Mouse (Mus musculus) cortical plate, adult 2 months (tissue): ENCODE measurements around the gene Ptch2. TPM values are rescaled to one million over a fixed set of nuclear protein-coding genes. Genes with fewer than 3 reads are reported as not detected.

ENCODE experiments used
- H3K27ac ChIP-seq: fragments of 200-500 bp; 2 replicates; pipeline ENCODE4 v1.5.1; 2012; ENCODE audit warnings: low read length, control low read depth, inconsistent platforms; ENCODE audit not compliant: insufficient read depth
- H3K4me1 ChIP-seq: fragments of 200-500 bp; 2 replicates; pipeline ENCODE4 v1.6.1; 2011; ENCODE audit warnings: low read length; ENCODE audit not compliant: control insufficient read depth, insufficient read depth
- H3K4me3 ChIP-seq: fragments of 200-500 bp; 2 replicates; pipeline ENCODE4 v1.5.1; 2011; ENCODE audit warnings: mild to moderate bottlenecking, low read length, control low read depth; ENCODE audit not compliant: insufficient read depth
- CTCF ChIP-seq: fragments of 200-500 bp; IDR thresholded peaks from 2 replicates; pipeline ENCODE4 v1.5.1; 2011; ENCODE audit warnings: mild to moderate bottlenecking, control low read depth, low read length; ENCODE audit not compliant: insufficient read depth; ENCODE audit errors: extremely low read depth
- POLR2A ChIP-seq: fragments of 200-500 bp; IDR thresholded peaks from 2 replicates; pipeline ENCODE4 v1.6.1; 2011; ENCODE audit warnings: mild to moderate bottlenecking, low read length, control low read depth; ENCODE audit not compliant: insufficient read depth; ENCODE audit errors: extremely low read depth
- polyA plus RNA-seq: library from polyadenylated mRNA; depleted of rRNA; stranded (reverse); fragments of >200 nt; gene quantifications from 2 replicates; pipeline ENCODE4 v1.2.3, GENCODE M21; 2012

The Ptch2 gene
- polyA plus RNA-seq, 1 experiment = 1.8 TPM

GRCm38 (mm10) chr4:117125910-117126674 lies 30.2 kb downstream of the Ptch2 start:
- H3K4me3 ChIP-seq = no peak overlapping the region
- H3K27ac ChIP-seq = peak overlapping the region; percentile 97
- no peak for TF ChIP-seq CTCF
- peak; percentile 36; the same call in 1 of the 2 replicates for TF ChIP-seq POLR2A

DNA sequence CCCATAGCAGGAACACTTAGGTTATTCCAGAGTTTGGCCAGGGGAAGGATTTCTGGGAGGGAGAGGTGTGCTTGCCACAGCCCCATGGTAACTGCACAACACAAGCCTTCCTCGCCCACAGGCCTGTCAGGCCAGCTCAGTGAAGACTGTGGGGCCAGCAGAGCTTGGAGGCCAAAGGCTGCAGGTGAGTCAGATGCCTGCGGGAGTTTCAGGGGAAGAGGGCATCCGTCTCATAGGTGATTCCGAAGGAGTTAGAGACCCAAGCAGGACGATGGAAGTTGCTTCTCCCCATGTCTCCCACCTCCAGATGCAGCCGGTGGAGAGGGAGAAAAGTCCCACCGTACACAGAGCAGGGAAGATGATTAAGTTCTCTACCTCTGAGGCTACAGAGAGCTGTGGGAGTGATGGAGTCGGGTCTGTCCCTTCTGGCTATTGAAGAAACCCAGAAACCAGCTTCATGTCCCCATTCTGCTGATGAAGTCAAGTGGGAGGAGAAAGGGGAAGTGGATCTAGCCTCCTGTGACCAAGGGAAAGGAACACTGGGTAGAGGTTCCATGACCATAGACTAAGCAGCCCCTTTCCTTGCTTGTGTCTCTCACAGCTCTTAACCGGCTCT lies 30.9 kb downstream of the Ptch2 start, which contains the start of gene Tctex1d4:
Tctex1d4 (plus strand) TSS at position 120 of the 616 bp plus-strand sequence.
- TF ChIP-seq POLR2A (no peak), CTCF (no peak)

More at GRCm38 (mm10) chr4:117125910-117126674, 30.2 kb downstream of the Ptch2 start:
- H3K4me1 ChIP-seq = peaks cover 7% of the 10 kb centered on the region; the same call in 1 of the 2 replicates

GRCm38 (mm10) chr4:117127991-117128686 lies 32.3 kb downstream of the Ptch2 start:
- Histone ChIP-seq H3K4me3 (no peak overlapping the region), H3K27ac (no peak overlapping the region), H3K4me1 (peaks cover 13% of the 10 kb centered on the region)
- TF ChIP-seq POLR2A = no peak
- TF ChIP-seq CTCF = no peak

More for the DNA sequence above, 30.9 kb downstream of the Ptch2 start, which contains the start of gene Tctex1d4:
- peak within 1 kb of the TSS; percentile 97 for H3K27ac ChIP-seq
- no peak within 1 kb of the TSS for H3K4me3 ChIP-seq
- H3K4me1 ChIP-seq = peaks cover 8% of the 10 kb centered on the region

GRCm38 (mm10) chr4:117130790-117131189 lies 34.9 kb downstream of the Ptch2 start:
- TF ChIP-seq POLR2A (no peak), CTCF (no peak)
- H3K27ac ChIP-seq = no peak overlapping the region
- H3K4me3 ChIP-seq = no peak overlapping the region
- H3K4me1 ChIP-seq = peaks cover 7% of the 10 kb centered on the region

- TF ChIP-seq POLR2A = no peak
- TF ChIP-seq CTCF = no peak
- Histone ChIP-seq H3K4me3 (no peak overlapping the region; the same call in 1 of the 2 replicates), H3K27ac (no peak overlapping the region), H3K4me1 (peaks cover 6% of the 10 kb centered on the region)
Measured at GRCm38 (mm10) chr4:117131198-117131597, 35.3 kb downstream of the Ptch2 start.

DNA sequence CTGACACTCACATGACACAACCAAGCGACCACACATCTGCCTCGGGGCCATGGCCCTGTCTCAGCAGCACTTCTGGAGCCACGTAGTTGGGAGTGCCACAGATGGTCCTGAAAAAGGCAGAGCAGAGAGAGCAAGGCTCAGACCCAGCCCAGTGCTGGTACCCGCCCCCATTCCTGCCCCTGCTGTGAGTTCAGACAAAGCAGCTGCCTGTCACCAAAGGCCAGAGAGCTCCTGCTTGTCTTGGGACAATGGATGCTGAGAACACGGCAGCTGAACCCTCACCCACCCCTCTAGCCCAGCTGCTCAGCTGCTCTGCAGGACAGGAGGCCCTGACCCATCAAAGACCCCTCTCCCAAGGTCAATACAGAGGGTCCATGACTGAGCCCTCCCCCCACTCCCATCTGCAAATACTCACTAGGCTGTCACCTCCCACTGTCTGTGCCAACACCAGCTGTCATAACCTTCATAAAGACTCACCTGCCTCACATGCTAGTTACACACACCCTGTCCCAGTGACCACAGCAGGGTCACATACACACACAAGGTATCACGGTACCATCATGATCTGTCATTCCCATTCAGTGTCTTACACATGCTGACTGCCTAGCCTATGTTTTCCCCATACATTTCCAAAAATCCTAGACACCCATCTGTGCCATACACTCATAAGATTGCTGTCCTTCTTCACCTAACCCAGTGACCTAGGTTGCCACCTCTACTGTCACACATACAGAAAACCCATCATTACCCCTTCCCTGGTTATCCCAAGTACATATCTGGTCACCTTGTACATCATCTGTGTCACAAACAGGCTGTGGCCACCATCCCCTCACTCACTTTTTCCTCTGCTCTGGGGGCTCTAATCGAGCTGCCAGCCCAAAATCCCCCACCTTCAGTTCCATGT lies 36.3 kb downstream of the Ptch2 start:
- Histone ChIP-seq H3K4me1 (peaks cover 6% of the 10 kb centered on the region), H3K4me3 (peak overlapping the region; percentile 89), H3K27ac (0 out of 2 replicates have a peak overlapping the region, but pooled peaks have one; percentile 48)
- TF ChIP-seq POLR2A (no peak), CTCF (no peak)

DNA sequence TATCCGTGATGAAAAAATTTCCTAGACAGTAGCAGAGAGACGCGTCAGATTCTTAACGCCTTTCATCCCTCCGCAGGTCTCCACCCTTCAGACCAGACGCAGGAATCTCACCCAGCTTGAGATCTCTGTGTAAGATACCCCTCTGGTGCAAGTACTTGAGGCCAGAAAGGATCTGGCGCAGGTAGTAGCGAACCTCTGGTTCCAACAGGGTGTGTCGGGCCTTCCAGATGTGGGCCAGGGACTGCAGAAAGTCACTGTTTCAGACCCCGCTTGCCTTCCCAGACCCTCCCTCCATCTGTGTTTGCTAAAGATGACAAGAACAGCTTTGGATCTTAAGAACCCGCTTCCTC lies 36.9 kb downstream of the Ptch2 start:
- Histone ChIP-seq H3K4me1 (peaks cover 6% of the 10 kb centered on the region), H3K27ac (no peak overlapping the region), H3K4me3 (peak overlapping the region; percentile 89)
- no peak for TF ChIP-seq POLR2A
- no peak for TF ChIP-seq CTCF

GRCm38 (mm10) chr4:117133366-117133796 lies 37.5 kb downstream of the Ptch2 start:
- Histone ChIP-seq H3K27ac (no peak overlapping the region; the same call in 1 of the 2 replicates), H3K4me3 (peak overlapping the region; percentile 89)
- no peak for TF ChIP-seq CTCF

More at GRCm38 (mm10) chr4:117133366-117133796, 37.5 kb downstream of the Ptch2 start:
- peaks cover 6% of the 10 kb centered on the region for H3K4me1 ChIP-seq
